Mouse (Mus musculus) stomach, embryonic 15.5 days (tissue): ENCODE measurements around the gene Rfc5. TPM values are rescaled to one million over a fixed set of nuclear protein-coding genes. Genes with fewer than 3 reads are reported as not detected.
"Not testable (repeated sequence)": the region's sequence is repeated elsewhere in the genome, so short reads cannot be mapped to it uniquely, and the experiment has no call there.

ENCODE experiments used
- ATAC-seq: fragments of 200-750 bp; cut with Nextera tagmentation; 2 replicates; pipeline ENCODE4 v1.8.0; 2017; ENCODE audit warnings: low read depth, moderate number of reproducible peaks, moderate TSS enrichment; ENCODE audit not compliant: insufficient read depth, low FRiP score
- H3K27ac ChIP-seq: fragments of 300-500 bp; sonication (generic); 2 replicates; pipeline ENCODE4 v1.5.1; 2015; ENCODE audit warnings: mild to moderate bottlenecking, inconsistent platforms
- H3K27me3 ChIP-seq: fragments of 300-500 bp; sonication (generic); replicated peaks from 2 replicates; pipeline ENCODE4 v1.6.1; 2015; ENCODE audit warnings: inconsistent platforms
- H3K36me3 ChIP-seq: fragments of 300-500 bp; sonication (generic); 2 replicates; pipeline ENCODE4 v1.6.1; 2015; ENCODE audit warnings: inconsistent platforms
- H3K4me1 ChIP-seq: fragments of 300-500 bp; sonication (generic); 2 replicates; pipeline ENCODE4 v1.6.1; 2015; ENCODE audit warnings: inconsistent platforms
- H3K4me2 ChIP-seq: fragments of 300-500 bp; sonication (generic); 2 replicates; pipeline ENCODE4 v1.6.1; 2015; ENCODE audit warnings: mild to moderate bottlenecking, inconsistent platforms
- H3K4me3 ChIP-seq: fragments of 300-500 bp; sonication (generic); replicated peaks from 2 replicates; pipeline ENCODE4 v1.5.1; 2015; ENCODE audit warnings: inconsistent platforms
- H3K9ac ChIP-seq: fragments of 300-500 bp; sonication (generic); 2 replicates; pipeline ENCODE4 v1.6.1; 2015; ENCODE audit warnings: inconsistent platforms
- H3K9me3 ChIP-seq: fragments of 300-500 bp; sonication (generic); 2 replicates; pipeline ENCODE4 v1.6.1; 2016; ENCODE audit warnings: inconsistent platforms
- WGBS: fragments of 180-500 bp; shearing (Covaris S2); methylation state at CpG from one replicate; pipeline ENCODE4 v1.1.7; 2015; 5-methylcytosine and 5-hydroxymethylcytosine counted together
- polyA plus RNA-seq: library from polyadenylated mRNA; unstranded; fragments of >200 nt; fragmentation: Nextera tagmentation; extraction: Ambion mirVana; gene quantifications from 2 replicates; pipeline ENCODE4 v1.2.1, GENCODE M21; 2015

Rfc5 gene
- 76.8 and 106 TPM in 2 replicates for polyA plus RNA-seq

DNA sequence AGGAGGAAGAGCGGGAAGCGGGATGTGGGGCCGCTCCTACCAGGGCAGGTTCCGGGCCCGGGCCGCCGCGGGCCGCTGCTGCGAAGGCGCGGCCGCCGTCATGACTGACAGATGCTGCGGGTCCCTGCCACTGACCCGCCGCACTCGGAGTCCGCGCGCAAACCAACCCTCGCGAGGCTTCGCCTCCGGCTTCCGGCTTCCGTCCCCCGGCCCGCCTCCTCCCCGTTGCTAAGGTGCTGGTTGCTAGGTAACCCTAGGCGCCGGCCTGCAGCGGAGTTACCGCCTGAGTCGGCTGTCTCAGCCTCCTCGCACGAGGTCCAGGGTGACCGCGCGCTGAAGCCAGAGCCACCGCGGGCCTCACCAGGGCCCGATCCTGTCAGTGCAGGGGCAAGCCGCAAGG is at the start of gene Rfc5:
TSS of gene Rfc5 (minus strand) at position 171 of the 400 bp plus-strand sequence.
- H3K36me3 ChIP-seq: peaks cover 20% of the 10 kb centered on the region; the same call in 1 of the 2 replicates
- H3K9ac ChIP-seq: peak within 1 kb of the TSS; percentile 88
- H3K4me1 ChIP-seq: peaks cover 14% of the 10 kb centered on the region; the same call in 1 of the 2 replicates
- peak within 1 kb of the TSS; percentile 61; the same call in 1 of the 2 replicates for H3K27ac ChIP-seq
- WGBS: under 1% methylated on average over 44 of the region's 44 CpGs
- H3K4me2 ChIP-seq: peak within 1 kb of the TSS; percentile 74
- peak within 1 kb of the TSS; percentile 85 for H3K4me3 ChIP-seq
- ATAC-seq: peak; percentile 96
- H3K9me3 ChIP-seq: no peaks in the 10 kb centered on the region
- H3K27me3 ChIP-seq: no peaks in the 10 kb centered on the region

DNA sequence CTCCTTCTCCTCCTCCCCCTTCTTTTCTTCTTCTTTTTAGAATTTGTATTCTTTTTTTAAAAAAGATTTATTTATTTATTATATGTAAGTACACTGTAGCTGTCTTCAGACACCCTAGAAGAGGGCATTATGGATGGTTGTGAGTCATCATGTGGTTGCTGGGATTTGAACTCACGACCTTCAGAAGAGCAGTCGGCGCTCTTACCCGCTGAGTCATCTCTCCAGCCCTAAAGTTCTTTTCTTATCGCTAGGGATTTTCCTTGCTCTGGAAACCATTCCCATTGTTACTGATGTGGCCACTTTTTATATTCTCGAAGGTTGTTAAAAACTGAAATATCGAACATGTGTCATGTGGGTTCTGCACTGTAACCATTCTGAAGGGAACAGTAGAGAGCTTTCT is 44.7 kb upstream of the Rfc5 start:
- H3K4me1 ChIP-seq, H3K36me3 ChIP-seq, H3K9me3 ChIP-seq, ATAC-seq, H3K4me3 ChIP-seq, H3K27ac ChIP-seq, H3K4me2 ChIP-seq, H3K27me3 ChIP-seq, H3K9ac ChIP-seq: not testable (repeated sequence)
- WGBS: 87% methylated on average over 7 of the region's 7 CpGs

DNA sequence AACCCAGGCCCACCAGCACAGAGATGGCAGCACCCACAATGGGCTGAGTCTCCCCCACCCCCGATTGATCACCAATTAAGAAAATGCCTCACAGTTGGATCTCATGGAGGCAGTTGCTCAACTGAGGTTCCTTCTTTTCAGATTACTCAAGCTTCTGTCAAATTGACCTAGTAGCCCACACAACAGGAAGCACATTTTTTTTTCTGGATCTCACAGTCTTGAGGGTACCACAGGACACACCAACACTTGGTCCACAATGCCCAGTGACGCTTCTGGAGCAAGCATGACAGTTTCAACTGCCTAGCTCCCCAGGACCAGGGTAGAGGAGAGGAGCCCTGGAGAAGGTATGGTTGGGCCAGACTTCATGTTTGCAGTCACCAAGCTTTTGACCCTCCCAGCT is 28.6 kb upstream of the Rfc5 start:
- Histone ChIP-seq H3K27me3 (peaks cover 30% of the 10 kb centered on the region), H3K9ac (no peak overlapping the region), H3K36me3 (no peaks in the 10 kb centered on the region), H3K9me3 (no peaks in the 10 kb centered on the region), H3K4me2 (no peak overlapping the region), H3K4me1 (peaks cover 4% of the 10 kb centered on the region; the same call in 1 of the 2 replicates), H3K27ac (no peak overlapping the region), H3K4me3 (no peak overlapping the region)
- 66% methylated on average over 2 of the region's 2 CpGs for WGBS
- ATAC-seq: no peak

DNA sequence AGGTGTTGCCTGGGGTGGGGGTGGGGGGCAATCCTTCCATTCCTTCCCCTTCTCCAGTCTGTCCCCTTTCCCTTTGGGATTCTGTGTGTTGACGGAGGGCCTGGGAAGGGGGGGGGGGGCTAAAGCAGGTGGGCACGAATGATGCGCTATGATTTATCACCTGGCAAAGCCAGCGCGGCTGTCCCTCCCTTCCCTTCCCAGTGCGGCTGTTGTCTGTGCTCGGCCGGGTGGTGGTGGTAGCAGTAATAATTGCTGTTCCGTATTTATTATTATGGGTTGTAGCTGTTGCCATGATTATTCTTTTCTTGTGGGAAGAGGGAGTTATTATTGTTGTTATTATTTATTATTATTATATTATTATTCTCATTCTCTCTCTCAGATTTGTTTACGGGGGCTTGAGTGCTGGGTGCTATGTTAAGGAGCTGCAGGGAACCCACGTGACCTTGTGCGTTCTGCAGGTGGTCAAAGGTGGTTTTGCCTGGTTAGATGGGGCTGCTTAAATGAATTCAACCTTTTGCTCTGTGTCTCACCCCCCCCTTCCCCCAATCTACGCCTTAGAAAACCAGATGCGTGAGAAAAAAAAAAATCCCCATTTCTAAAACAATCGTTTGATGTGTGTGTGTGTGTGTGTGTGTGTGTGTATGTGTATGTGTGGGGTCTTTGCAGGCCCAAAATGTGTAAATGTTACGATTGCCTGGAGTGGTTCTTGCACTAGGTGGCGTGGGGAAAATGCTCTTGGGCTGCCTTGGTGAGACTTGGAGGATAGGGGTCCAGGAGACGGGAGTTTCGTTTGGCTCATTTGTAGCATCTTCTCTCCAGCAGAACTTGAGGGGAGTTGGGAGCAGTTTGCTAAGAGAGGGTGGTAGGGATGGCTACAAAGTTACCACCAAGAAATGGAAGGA is 26.4 kb upstream of the Rfc5 start:
- H3K4me2 ChIP-seq: peak overlapping the region; percentile 88; the same call in 1 of the 2 replicates
- H3K36me3 ChIP-seq: no peaks in the 10 kb centered on the region
- peaks cover 36% of the 10 kb centered on the region for H3K27me3 ChIP-seq

DNA sequence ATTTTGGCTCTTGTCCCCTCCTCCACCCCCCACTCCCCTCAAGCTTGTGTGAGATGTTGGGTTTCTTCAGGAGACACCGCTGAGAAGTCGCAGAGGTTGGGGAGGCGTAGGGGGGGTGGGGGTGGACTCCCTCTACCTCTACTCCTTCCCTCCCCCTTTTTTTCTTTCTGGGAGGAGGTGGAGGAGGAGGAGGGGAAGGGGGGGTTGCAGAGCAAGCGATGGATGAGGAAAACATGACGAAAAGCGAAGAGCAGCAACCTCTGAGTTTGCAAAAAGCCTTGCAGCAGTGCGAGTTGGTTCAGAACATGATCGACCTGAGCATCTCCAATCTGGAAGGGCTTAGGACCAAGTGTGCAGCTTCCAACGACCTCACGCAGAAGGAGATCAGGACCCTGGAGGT is 25.8 kb upstream of the Rfc5 start:
- H3K4me2 ChIP-seq: peak overlapping the region; percentile 88
- peaks cover 36% of the 10 kb centered on the region for H3K27me3 ChIP-seq
- no peaks in the 10 kb centered on the region for H3K36me3 ChIP-seq
- ATAC-seq: no peak
- H3K4me1 ChIP-seq: peaks cover 4% of the 10 kb centered on the region; the same call in 1 of the 2 replicates
- H3K4me3 ChIP-seq: peak overlapping the region; percentile 56
- no peak overlapping the region for H3K9ac ChIP-seq
- no peaks in the 10 kb centered on the region for H3K9me3 ChIP-seq
- H3K27ac ChIP-seq: no peak overlapping the region
- 2% methylated on average over 10 of the region's 10 CpGs for WGBS

More for the DNA sequence above, 26.4 kb upstream of the Rfc5 start:
- ATAC-seq: no peak
- peaks cover 4% of the 10 kb centered on the region; the same call in 1 of the 2 replicates for H3K4me1 ChIP-seq
- H3K4me3 ChIP-seq: peak overlapping the region; percentile 56; the same call in 1 of the 2 replicates
- no peak overlapping the region for H3K27ac ChIP-seq
- H3K9ac ChIP-seq: no peak overlapping the region
- WGBS: 35% methylated on average over 19 of the region's 19 CpGs
- no peaks in the 10 kb centered on the region for H3K9me3 ChIP-seq

DNA sequence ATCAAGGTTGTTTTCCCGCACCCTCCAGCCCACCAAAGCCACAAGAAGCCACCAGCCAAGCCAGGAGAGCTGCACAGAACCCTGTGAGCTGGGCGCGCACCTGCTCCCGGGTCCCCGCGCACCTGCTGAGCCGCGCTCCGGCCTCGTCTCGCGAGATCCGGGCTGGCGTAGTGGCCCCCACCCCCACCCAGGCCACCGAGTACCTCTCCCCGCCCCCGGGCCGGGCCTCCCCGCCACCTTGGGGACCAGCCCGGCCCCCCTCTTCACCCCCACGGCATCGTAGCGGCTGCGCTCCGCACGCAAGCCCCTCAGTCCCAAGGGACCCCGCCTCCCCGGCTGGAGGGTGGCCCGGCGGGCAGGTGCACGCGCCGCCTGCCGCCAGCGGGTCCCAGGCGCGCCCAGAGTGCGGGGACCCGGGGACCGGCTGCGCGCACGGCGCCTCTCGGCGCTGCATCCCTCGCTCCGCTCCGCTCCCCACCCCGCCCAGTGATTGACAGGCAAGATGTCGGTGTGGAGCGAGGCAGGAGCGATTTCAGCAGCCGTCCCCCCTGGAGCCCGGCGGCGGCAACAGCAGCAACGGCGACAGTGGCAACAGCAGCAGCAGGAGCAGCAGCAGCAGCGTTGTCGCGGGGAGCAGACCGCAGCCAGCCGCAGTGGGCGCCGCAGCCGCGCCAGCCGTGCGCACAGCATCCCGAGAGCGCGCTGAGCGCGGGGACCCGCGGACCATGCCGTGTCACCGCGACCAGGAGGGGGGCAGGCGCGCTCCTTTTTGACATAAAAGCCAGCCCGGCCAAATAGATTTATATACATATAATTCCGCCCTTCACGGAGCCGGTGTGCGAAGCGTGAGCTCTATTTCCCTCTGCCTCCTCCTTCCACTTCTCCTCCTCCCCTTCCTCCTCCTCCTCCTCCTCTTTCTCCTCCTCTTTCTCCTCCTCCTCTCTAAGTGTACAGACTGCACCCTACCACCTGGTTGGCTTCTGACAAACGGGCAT is 25.0 kb upstream of the Rfc5 start, which contains the start of gene Ksr2:
TSS of gene Ksr2 (plus strand) at position 494 of the 995 bp plus-strand sequence.
- Histone ChIP-seq H3K4me2 (peak within 1 kb of the TSS; percentile 88), H3K27me3 (peaks cover 36% of the 10 kb centered on the region), H3K4me1 (peaks cover 4% of the 10 kb centered on the region; the same call in 1 of the 2 replicates), H3K4me3 (peak within 1 kb of the TSS; percentile 56), H3K36me3 (no peaks in the 10 kb centered on the region), H3K27ac (peak within 1 kb of the TSS; percentile 7; the same call in 1 of the 2 replicates), H3K9ac (0 out of 2 replicates have a peak within 1 kb of the TSS, but pooled peaks have one; percentile 23), H3K9me3 (no peaks in the 10 kb centered on the region)
- peak; percentile 78 for ATAC-seq
- under 1% methylated on average over 77 of the region's 89 CpGs for WGBS

DNA sequence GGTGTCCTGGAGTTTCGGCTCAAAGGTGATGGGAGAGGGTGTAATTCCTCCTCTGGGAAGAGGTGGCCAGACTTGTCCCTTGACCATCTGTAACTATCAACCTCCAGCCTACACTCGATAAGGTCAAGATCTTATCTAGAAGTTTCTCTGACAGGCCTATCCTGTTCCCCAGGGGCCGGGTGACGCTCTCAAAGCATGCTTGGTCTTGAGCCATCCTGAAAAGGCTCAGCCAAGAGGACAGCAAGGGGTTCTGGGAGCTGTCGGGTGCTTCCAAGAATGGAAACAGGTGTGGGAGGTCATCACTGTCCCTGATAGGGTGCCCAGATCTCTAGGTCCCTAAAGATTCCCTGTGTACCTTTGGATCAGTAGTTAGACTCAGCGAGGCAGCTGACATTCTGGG is 20.5 kb upstream of the Rfc5 start:
- H3K9ac ChIP-seq: no peak overlapping the region
- no peak overlapping the region for H3K4me2 ChIP-seq
- H3K4me1 ChIP-seq: peaks cover 1% of the 10 kb centered on the region; the same call in 1 of the 2 replicates
- 57% methylated on average over 6 of the region's 6 CpGs for WGBS
- no peaks in the 10 kb centered on the region for H3K36me3 ChIP-seq
- peaks cover 20% of the 10 kb centered on the region for H3K27me3 ChIP-seq
- H3K27ac ChIP-seq: no peak overlapping the region
- ATAC-seq: no peak
- no peaks in the 10 kb centered on the region for H3K9me3 ChIP-seq
- no peak overlapping the region for H3K4me3 ChIP-seq

DNA sequence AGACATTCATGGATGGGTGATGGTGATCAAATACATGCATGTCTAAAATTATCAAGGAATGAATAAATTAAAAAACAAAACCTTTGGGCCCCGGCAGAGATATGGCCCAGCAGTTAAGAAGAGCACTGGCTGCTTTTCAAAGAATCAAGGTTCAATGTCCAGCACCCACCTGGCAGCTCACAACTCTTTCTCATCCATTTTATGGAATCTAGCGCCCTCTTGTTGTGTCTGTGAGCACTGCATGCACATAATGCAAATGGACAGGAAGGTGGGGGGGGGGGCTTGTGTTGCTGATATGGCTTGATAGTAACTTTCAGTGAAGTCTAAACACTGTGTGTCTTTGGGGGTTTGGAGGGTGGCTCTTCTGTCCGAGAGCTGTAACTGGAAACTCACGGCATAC is 19.4 kb upstream of the Rfc5 start:
- no peak for ATAC-seq
- WGBS: 57% methylated on average over 4 of the region's 4 CpGs
- no peak overlapping the region for H3K4me2 ChIP-seq
- H3K4me3 ChIP-seq: no peak overlapping the region
- H3K9me3 ChIP-seq: no peaks in the 10 kb centered on the region
- no peak overlapping the region for H3K27ac ChIP-seq
- H3K4me1 ChIP-seq: no peaks in the 10 kb centered on the region
- peaks cover 8% of the 10 kb centered on the region; the same call in 1 of the 2 replicates for H3K27me3 ChIP-seq
- no peaks in the 10 kb centered on the region for H3K36me3 ChIP-seq
- no peak overlapping the region for H3K9ac ChIP-seq

DNA sequence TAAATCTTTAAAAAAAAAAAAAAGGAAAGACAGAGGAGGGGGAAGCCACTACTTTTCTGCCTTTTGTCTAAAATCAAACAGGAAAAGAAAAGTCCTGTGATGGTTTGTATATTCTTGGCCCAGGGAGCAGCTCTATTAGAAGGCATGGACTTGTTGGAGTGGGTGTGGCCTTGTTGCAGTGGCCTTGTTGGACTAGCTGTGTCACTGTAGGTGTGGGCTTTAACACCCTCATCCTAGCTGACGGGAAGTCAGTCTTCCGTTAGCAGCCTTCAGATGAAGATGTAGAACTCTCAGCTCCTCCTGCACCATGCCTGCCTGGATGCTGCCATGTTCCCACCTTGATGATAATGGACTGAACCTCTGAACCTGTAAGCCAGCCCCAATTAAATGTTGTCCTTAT is 15.8 kb upstream of the Rfc5 start:
- not testable (repeated sequence) for ATAC-seq, H3K27me3 ChIP-seq, H3K4me1 ChIP-seq, H3K27ac ChIP-seq, H3K9ac ChIP-seq, H3K4me3 ChIP-seq, H3K36me3 ChIP-seq, H3K9me3 ChIP-seq, H3K4me2 ChIP-seq
- WGBS: 89% methylated on average over 2 of the region's 2 CpGs

DNA sequence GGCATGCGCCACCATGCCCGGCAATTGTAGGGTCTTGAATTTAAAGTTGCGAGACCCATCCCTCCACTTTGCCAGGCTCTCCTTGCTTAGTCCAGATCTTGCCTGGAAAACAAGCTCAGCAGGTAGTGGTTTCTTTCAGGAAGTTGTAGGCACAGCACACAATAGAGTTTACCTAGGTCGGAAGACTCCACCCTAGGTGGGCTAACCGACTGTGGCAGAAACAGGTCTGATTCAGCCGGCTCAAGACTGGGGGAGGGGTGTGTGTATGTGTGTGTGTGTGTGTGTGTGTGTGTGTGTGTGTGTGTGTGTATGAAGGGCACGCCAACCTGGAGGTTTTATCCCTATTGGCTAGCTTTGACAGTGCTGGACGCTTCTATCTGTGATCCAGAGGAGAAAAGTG is 14.8 kb upstream of the Rfc5 start:
- Histone ChIP-seq H3K9me3 (no peaks in the 10 kb centered on the region), H3K36me3 (no peaks in the 10 kb centered on the region), H3K9ac (no peak overlapping the region), H3K4me2 (no peak overlapping the region), H3K4me3 (no peak overlapping the region), H3K27ac (no peak overlapping the region), H3K27me3 (no peaks in the 10 kb centered on the region), H3K4me1 (no peaks in the 10 kb centered on the region)
- 76% methylated on average over 8 of the region's 8 CpGs for WGBS
- ATAC-seq: no peak

DNA sequence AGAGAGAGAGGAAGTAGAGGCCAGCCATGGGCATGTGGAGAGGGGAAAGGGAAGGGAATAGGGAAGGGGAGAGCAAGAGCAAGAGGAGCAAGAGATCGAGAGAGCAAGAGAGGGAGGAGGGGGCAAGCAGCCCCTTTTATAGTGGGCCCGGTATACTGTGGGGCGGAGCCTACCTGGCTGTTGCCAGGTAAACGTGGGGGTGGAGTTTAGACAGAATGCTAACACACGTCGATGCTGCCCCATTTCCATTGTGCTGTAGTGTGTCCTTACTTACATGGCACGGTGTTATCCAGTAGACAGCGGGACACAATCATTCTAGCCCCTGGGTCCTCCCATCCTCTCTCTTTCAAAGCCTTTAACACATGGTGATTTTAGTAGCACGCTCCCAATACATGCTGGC is 10.4 kb upstream of the Rfc5 start:
- 72% methylated on average over 9 of the region's 9 CpGs for WGBS
- Histone ChIP-seq H3K4me2 (no peak overlapping the region), H3K36me3 (no peaks in the 10 kb centered on the region), H3K27me3 (no peaks in the 10 kb centered on the region), H3K9me3 (no peaks in the 10 kb centered on the region), H3K27ac (no peak overlapping the region), H3K4me1 (no peaks in the 10 kb centered on the region), H3K9ac (no peak overlapping the region), H3K4me3 (no peak overlapping the region)
- no peak for ATAC-seq
